In genomic region chr11:52924196-52924595, GRCm38 (mm10) we compare ENCODE assay signal across 17 mouse cellular contexts.
A peak's percentile ranks its signal among the peaks of the same experiment; 100 is the strongest.
DNase-seq lines count a peak whose midpoint lies in the region; TF ChIP-seq lines count a peak whose summit lies in the region.
"Had no signal": no experiment of that assay in that cellular context is flagged by ENCODE, and none has a peak within 500 bp of the region (broad histone marks: within the 10 kb centered on the region; RNA-seq: fewer than 3 reads in every experiment).

No protein-coding gene starts in this region.

- DNase-seq in layer of hippocampus, adult 11-12 months (ENCODE audit: low spot score) = peak; percentile 40
- no peak for DNase-seq in layer of hippocampus, postnatal 25 days (ENCODE audit: extremely low spot score in 1 of 2, low spot score in 1 of 2)
- peak; percentile 54 for DNase-seq in brain, adult 2 months (ENCODE audit: low read depth, low spot score)
- DNase-seq in layer of hippocampus, adult 2 months (ENCODE audit: low spot score in 2 of 2) = peak; percentile 44 to 81
- peak; percentile 42 for DNase-seq in telencephalon, adult 2 months (ENCODE audit: low read depth, low spot score)
- DNase-seq in ovary, postnatal 36 days (ENCODE audit: low spot score) = no peak
- DNase-seq: adrenal gland, postnatal 14 days; cerebellum, adult 18-20 months; cerebellum, adult 9-11 months; cerebellum, postnatal 36 days; gastrocnemius, adult 2 months; gastrocnemius, postnatal 36 days; heart, adult 11 months; heart, postnatal 36 days had no signal

- H3K4me3 ChIP-seq in layer of hippocampus, adult 2 months = no peak overlapping the region
- H3K4me3 ChIP-seq: embryonic facial prominence, embryonic 13.5 days; forebrain, embryonic 10.5 days; gastrocnemius, adult 2 months; heart, embryonic 13.5 days had no signal

- no peak for TF ChIP-seq CTCF in layer of hippocampus, adult 2 months (conservative IDR thresholded peaks at IDR 0.05)

- peak overlapping the region; percentile 28; the same call in 1 of the 2 replicates for H3K27ac ChIP-seq in layer of hippocampus, adult 2 months
- H3K27ac ChIP-seq: embryonic facial prominence, embryonic 13.5 days; forebrain, embryonic 10.5 days; gastrocnemius, adult 2 months; heart, embryonic 13.5 days had no signal

Comparison
In these comparisons a context has a peak if more than half of its experiments do, and no peak if none do; other contexts are left out.
1. DNase-seq: peak in layer of hippocampus, adult 11-12 months (single experiment), brain, adult 2 months (single experiment), layer of hippocampus, adult 2 months (2 of 2) and telencephalon, adult 2 months (single experiment); none in layer of hippocampus, postnatal 25 days (0 of 2) and ovary, postnatal 36 days (single experiment).